Mouse (Mus musculus) C2C12 (cell line): ENCODE results near the gene Opn4.

Experiments
- FOSL1 ChIP-seq: IDR thresholded peaks from one replicate; pipeline ENCODE4 v1.8.0; 2011; ENCODE audit warnings: mild to moderate bottlenecking, low read length; ENCODE audit not compliant: poor library complexity, insufficient read depth, severe bottlenecking
- MYOG ChIP-seq: IDR thresholded peaks from one replicate; pipeline ENCODE4 v1.6.1; 2011; ENCODE audit not compliant: control insufficient read depth, insufficient read length; ENCODE audit errors: extremely low read depth

GRCm38 (mm10) chr14:34589185-34589713, 10.7 kb downstream of the Opn4 start:
- TF ChIP-seq FOSL1 (no peak), MYOG (no peak)
